Mouse (Mus musculus) cerebellum, adult 2 months (tissue): ENCODE data around the gene Rsph14.

Experiments used
- CTCF ChIP-seq: fragments of 200-500 bp; IDR thresholded peaks from 2 replicates; pipeline ENCODE4 v1.5.1; 2011; ENCODE audit warnings: low read depth, mild to moderate bottlenecking, control low read depth, low read length, moderate library complexity, borderline replicate concordance; ENCODE audit not compliant: insufficient read depth
- POLR2A ChIP-seq: fragments of 200-500 bp; IDR thresholded peaks from 2 replicates; pipeline ENCODE4 v1.6.1; 2011; ENCODE audit warnings: low read length, control low read depth, borderline replicate concordance; ENCODE audit not compliant: insufficient read depth

- TF ChIP-seq CTCF (no peak), POLR2A (no peak)
Measured at GRCm38 (mm10) chr10:75055672-75056071, 23.3 kb upstream of the Rsph14 start.
